In genomic region chr6:88140264-88140663, GRCm38 (mm10) we compare ENCODE assay signal across 8 mouse cellular contexts. TPM values are rescaled to one million over a fixed set of nuclear protein-coding genes. Genes with fewer than 3 reads are reported as not detected.
DNase-seq lines count a peak whose midpoint lies in the region; ATAC-seq and TF ChIP-seq lines count a peak whose summit lies in the region.

No protein-coding gene starts in this region.

- TF ChIP-seq CTCF in heart, postnatal 0 days (IDR thresholded peaks at IDR 0.05; ENCODE audit: low read depth): no peak

- intact Hi-C loops in left cerebral cortex, postnatal 36 days (cut with DNase I): no loop called here

- H3K4me1 ChIP-seq in heart, postnatal 0 days (ENCODE audit: control insufficient read depth, insufficient read depth): peaks cover 11% of the 10 kb centered on the region

- peaks cover 30% of the 10 kb centered on the region for H3K27me3 ChIP-seq in heart, postnatal 0 days (ENCODE audit: control insufficient read depth, insufficient read depth, low read length)

- no peak overlapping the region for H3K4me3 ChIP-seq in heart, postnatal 0 days (ENCODE audit: low read depth, low read length)

- no peaks in the 10 kb centered on the region for H3K36me3 ChIP-seq in heart, postnatal 0 days (replicated peaks; ENCODE audit: control insufficient read depth, insufficient read depth, low read length)

- H3K27ac ChIP-seq in heart, postnatal 0 days (ENCODE audit: low read depth): no peak overlapping the region

- 29% methylated on average over 8 of the region's 8 CpGs for WGBS in heart, postnatal 0 days

- H3K4me2 ChIP-seq in heart, postnatal 0 days (ENCODE audit: low read depth, low read length): no peak overlapping the region

- no peak overlapping the region for H3K9ac ChIP-seq in heart, postnatal 0 days (replicated peaks; ENCODE audit: low read depth, low read length)

- peak; percentile 44 for DNase-seq in adrenal gland, postnatal 25 days
- DNase-seq in adrenal gland, adult 2 months: no peak
- DNase-seq in fat pad, adult 2 months (ENCODE audit: extremely low read depth, low read depth, low spot score): peak; percentile 25
- DNase-seq in heart, postnatal 0 days (ENCODE audit: low spot score): peak; percentile 78
- peak; percentile 78 to 81 for DNase-seq in left cerebral cortex, postnatal 36 days (ENCODE audit: low spot score in 2 of 2)
- no peak for DNase-seq in retina, embryonic 14.5 days (ENCODE audit: low spot score)
- no peak for DNase-seq in urinary bladder, postnatal 4 days (ENCODE audit: low spot score in 2 of 2)
- DNase-seq in spleen, adult 12 weeks (ENCODE audit: low spot score): no peak

- H3K9me3 ChIP-seq in heart, postnatal 0 days (replicated peaks; ENCODE audit: control insufficient read depth, low read length): no peaks in the 10 kb centered on the region

- ATAC-seq in heart, postnatal 0 days (ENCODE audit: insufficient read depth, low read depth): peak; percentile 84

- no peak for TF ChIP-seq EP300 in heart, postnatal 0 days (IDR thresholded peaks at IDR 0.05; ENCODE audit: low read depth)

RNA-seq across cellular contexts. Expression of gene Gata2, which starts 53.4 kb away (rescaled TPM):
- total RNA-seq in adrenal gland, postnatal 25 days (2021): 25.6 and 37.7 TPM in 2 replicates
- 10 to 100 TPM; 23.0 to 52.6 TPM for total RNA-seq in adrenal gland, adult 2 months (2021)
- polyA plus RNA-seq in adrenal gland, adult 2 months (2012; rRNA removed): 167 and 184 TPM in 2 replicates
- total RNA-seq in heart, postnatal 0 days (2014; rRNA removed; ENCODE audit: low replicate concordance): 17.7 and 19.6 TPM in 2 replicates
- 13.7 and 16.0 TPM in 2 replicates for polyA plus RNA-seq in heart, postnatal 0 days (2015; fragmentation: Nextera tagmentation; extraction: Ambion mirVana)
- total RNA-seq in left cerebral cortex, postnatal 36 days (2021): 1 to 10 TPM; 5.4 to 6.6 TPM

RNA-seq across cellular contexts. Expression of gene Rpn1, which starts 56.0 kb away (rescaled TPM):
- total RNA-seq in adrenal gland, postnatal 25 days (2021): 211 and 212 TPM in 2 replicates
- 100 to 1,000 TPM; 287 to 305 TPM for total RNA-seq in adrenal gland, adult 2 months (2021)
- 117 and 146 TPM in 2 replicates for polyA plus RNA-seq in adrenal gland, adult 2 months (2012; rRNA removed)
- total RNA-seq in heart, postnatal 0 days (2014; rRNA removed; ENCODE audit: low replicate concordance): 120 and 133 TPM in 2 replicates
- polyA plus RNA-seq in heart, postnatal 0 days (2015; fragmentation: Nextera tagmentation; extraction: Ambion mirVana): 99.0 and 104 TPM in 2 replicates
- 100 to 1,000 TPM; 165 to 167 TPM for total RNA-seq in left cerebral cortex, postnatal 36 days (2021)

Comparison
In these comparisons a context has a peak if more than half of its experiments do, and no peak if none do; other contexts are left out.
1. DNase-seq: peak in adrenal gland, postnatal 25 days (single experiment), fat pad, adult 2 months (single experiment), heart, postnatal 0 days (single experiment) and left cerebral cortex, postnatal 36 days (2 of 2); none in adrenal gland, adult 2 months (single experiment), retina, embryonic 14.5 days (single experiment), urinary bladder, postnatal 4 days (0 of 2) and spleen, adult 12 weeks (single experiment).